Mouse (Mus musculus) neural tube, embryonic 15.5 days (tissue): ENCODE data around the gene Cradd. TPM values are rescaled to one million over a fixed set of nuclear protein-coding genes. Genes with fewer than 3 reads are reported as not detected.

ENCODE experiments used
- ATAC-seq: fragments of 200-750 bp; cut with Nextera tagmentation; 2 replicates; pipeline ENCODE4 v1.8.0; 2017; ENCODE audit warnings: mild to moderate bottlenecking, moderate TSS enrichment, moderate library complexity; ENCODE audit not compliant: low FRiP score
- H3K27ac ChIP-seq: fragments of 300-500 bp; sonication (generic); replicated peaks from 2 replicates; pipeline ENCODE4 v1.5.1; 2015; ENCODE audit warnings: mild to moderate bottlenecking, inconsistent platforms
- H3K27me3 ChIP-seq: fragments of 300-500 bp; sonication (generic); replicated peaks from 2 replicates; pipeline ENCODE4 v1.6.1; 2015; ENCODE audit warnings: inconsistent platforms
- H3K36me3 ChIP-seq: fragments of 300-500 bp; sonication (generic); 2 replicates; pipeline ENCODE4 v1.6.1; 2015; ENCODE audit warnings: inconsistent platforms
- H3K4me1 ChIP-seq: fragments of 300-500 bp; sonication (generic); 2 replicates; pipeline ENCODE4 v1.6.1; 2015; ENCODE audit warnings: inconsistent platforms
- H3K4me2 ChIP-seq: fragments of 300-500 bp; sonication (generic); 2 replicates; pipeline ENCODE4 v1.6.1; 2015; ENCODE audit warnings: inconsistent platforms, mild to moderate bottlenecking, moderate library complexity
- H3K4me3 ChIP-seq: fragments of 300-500 bp; sonication (generic); replicated peaks from 2 replicates; pipeline ENCODE4 v1.5.1; 2015; ENCODE audit warnings: mild to moderate bottlenecking, inconsistent platforms
- H3K9ac ChIP-seq: fragments of 300-500 bp; sonication (generic); replicated peaks from 2 replicates; pipeline ENCODE4 v1.6.1; 2015; ENCODE audit warnings: mild to moderate bottlenecking, inconsistent platforms
- H3K9me3 ChIP-seq: fragments of 300-500 bp; sonication (generic); replicated peaks from 2 replicates; pipeline ENCODE4 v1.6.1; 2016; ENCODE audit warnings: inconsistent platforms
- WGBS: fragments of 180-500 bp; shearing (Covaris S2); methylation state at CpG from one replicate; pipeline ENCODE4 v1.1.7; 2015; ENCODE audit warnings: mixed read lengths; 5-methylcytosine and 5-hydroxymethylcytosine counted together
- polyA plus RNA-seq: library from polyadenylated mRNA; unstranded; fragments of >200 nt; fragmentation: Nextera tagmentation; extraction: Ambion mirVana; gene quantifications from 2 replicates; pipeline ENCODE4 v1.2.1, GENCODE M21; 2015

The Cradd gene
- polyA plus RNA-seq, 1 experiment from 2014 or later, result 8.2 TPM

GRCm38 (mm10) chr10:95355678-95356268 is 31.8 kb upstream of the Cradd start:
- Histone ChIP-seq H3K4me1 (peaks cover 5% of the 10 kb centered on the region), H3K27ac (no peak overlapping the region)
- ATAC-seq, result no peak; the same call in 1 of the 2 replicates

GRCm38 (mm10) chr10:95354673-95355072 is 30.7 kb upstream of the Cradd start:
- H3K27me3 ChIP-seq, result no peaks in the 10 kb centered on the region
- no peaks in the 10 kb centered on the region for H3K9me3 ChIP-seq
- H3K4me2 ChIP-seq, result no peak overlapping the region
- no peak for ATAC-seq
- H3K9ac ChIP-seq, result no peak overlapping the region
- H3K4me1 ChIP-seq, result peaks cover 5% of the 10 kb centered on the region
- no peaks in the 10 kb centered on the region for H3K36me3 ChIP-seq
- no peak overlapping the region for H3K4me3 ChIP-seq
- H3K27ac ChIP-seq, result no peak overlapping the region

More at GRCm38 (mm10) chr10:95355678-95356268, 31.8 kb upstream of the Cradd start:
- no peaks in the 10 kb centered on the region for H3K9me3 ChIP-seq
- H3K4me2 ChIP-seq, result no peak overlapping the region
- H3K9ac ChIP-seq, result no peak overlapping the region
- WGBS, result 16% methylated on average over 6 of the region's 6 CpGs
- H3K36me3 ChIP-seq, result no peaks in the 10 kb centered on the region
- no peak overlapping the region for H3K4me3 ChIP-seq
- H3K27me3 ChIP-seq, result no peaks in the 10 kb centered on the region

- H3K9me3 ChIP-seq, result no peaks in the 10 kb centered on the region
- WGBS, result 69% methylated on average over 6 of the region's 6 CpGs
- no peak overlapping the region for H3K9ac ChIP-seq
- H3K27ac ChIP-seq, result no peak overlapping the region
- H3K4me3 ChIP-seq, result no peak overlapping the region
- H3K27me3 ChIP-seq, result no peaks in the 10 kb centered on the region
- ATAC-seq, result no peak
- peaks cover 5% of the 10 kb centered on the region for H3K4me1 ChIP-seq
- no peak overlapping the region for H3K4me2 ChIP-seq
- H3K36me3 ChIP-seq, result no peaks in the 10 kb centered on the region
These were observed 30.1 kb upstream of the Cradd start for GRCm38 (mm10) chr10:95354047-95354446.

GRCm38 (mm10) chr10:95348457-95348856 is 24.5 kb upstream of the Cradd start:
- H3K9ac ChIP-seq, result no peak overlapping the region
- no peaks in the 10 kb centered on the region for H3K4me1 ChIP-seq
- no peaks in the 10 kb centered on the region for H3K36me3 ChIP-seq
- no peak overlapping the region for H3K4me2 ChIP-seq
- no peak overlapping the region for H3K4me3 ChIP-seq
- H3K27ac ChIP-seq, result no peak overlapping the region
- 80% methylated on average over 3 of the region's 3 CpGs for WGBS
- H3K9me3 ChIP-seq, result no peaks in the 10 kb centered on the region
- no peaks in the 10 kb centered on the region for H3K27me3 ChIP-seq
- no peak for ATAC-seq

DNA sequence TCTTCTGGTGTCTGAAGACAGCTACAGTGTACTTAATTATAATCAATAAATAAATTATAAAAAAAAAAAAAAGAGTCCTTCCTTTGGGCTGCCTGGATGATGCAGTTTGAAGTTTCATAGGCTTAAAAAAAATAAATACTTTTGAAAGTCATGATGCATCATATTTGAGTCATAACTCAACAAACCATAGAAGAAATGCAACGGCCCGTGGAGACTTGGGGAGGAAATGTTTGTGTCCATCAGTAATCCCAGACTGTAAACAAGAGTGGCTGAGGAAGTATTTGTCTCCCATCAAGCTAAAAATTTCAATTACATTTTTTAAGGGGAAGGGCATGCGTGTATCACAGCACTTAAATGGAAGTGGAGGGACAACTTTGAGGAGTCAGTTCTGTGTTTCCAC is 23.8 kb upstream of the Cradd start:
- Histone ChIP-seq H3K27ac (no peak overlapping the region), H3K9me3 (no peaks in the 10 kb centered on the region), H3K36me3 (no peaks in the 10 kb centered on the region), H3K9ac (no peak overlapping the region), H3K27me3 (no peaks in the 10 kb centered on the region), H3K4me2 (no peak overlapping the region), H3K4me3 (no peak overlapping the region), H3K4me1 (no peaks in the 10 kb centered on the region)
- no peak for ATAC-seq
- 95% methylated on average over 3 of the region's 3 CpGs for WGBS

GRCm38 (mm10) chr10:95342833-95343590 is 19.1 kb upstream of the Cradd start:
- H3K4me1 ChIP-seq, result no peaks in the 10 kb centered on the region
- no peak overlapping the region for H3K4me2 ChIP-seq
- no peaks in the 10 kb centered on the region for H3K36me3 ChIP-seq
- WGBS, result 87% methylated on average over 10 of the region's 10 CpGs
- no peak overlapping the region for H3K27ac ChIP-seq
- no peaks in the 10 kb centered on the region for H3K27me3 ChIP-seq
- no peak overlapping the region for H3K4me3 ChIP-seq
- H3K9me3 ChIP-seq, result no peaks in the 10 kb centered on the region
- no peak for ATAC-seq
- no peak overlapping the region for H3K9ac ChIP-seq

DNA sequence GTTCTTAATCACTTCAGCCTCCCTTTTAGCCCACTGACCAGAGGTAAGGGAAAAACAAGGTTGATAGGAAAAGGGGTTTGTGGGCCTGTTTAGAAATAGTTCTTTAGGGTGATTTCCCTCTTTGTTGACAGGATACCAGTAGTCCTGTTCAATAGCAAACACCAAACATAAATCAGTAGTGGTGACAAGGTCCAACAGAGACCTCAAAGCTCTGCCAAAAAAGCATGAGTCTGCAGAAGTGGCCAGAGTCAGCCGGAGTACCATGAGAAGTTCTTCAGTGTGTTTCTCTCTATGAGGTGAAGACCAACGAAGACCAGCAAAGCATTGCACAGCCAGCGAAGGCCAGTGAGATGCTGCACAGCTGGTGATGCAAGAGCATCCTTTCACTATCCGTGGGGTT is 16.7 kb upstream of the Cradd start:
- H3K36me3 ChIP-seq, result no peaks in the 10 kb centered on the region
- no peak for ATAC-seq
- no peak overlapping the region for H3K4me2 ChIP-seq
- 85% methylated on average over 4 of the region's 4 CpGs for WGBS
- peaks cover 12% of the 10 kb centered on the region; the same call in 1 of the 2 replicates for H3K4me1 ChIP-seq
- no peaks in the 10 kb centered on the region for H3K9me3 ChIP-seq
- H3K4me3 ChIP-seq, result no peak overlapping the region
- H3K27me3 ChIP-seq, result no peaks in the 10 kb centered on the region
- H3K9ac ChIP-seq, result no peak overlapping the region
- no peak overlapping the region for H3K27ac ChIP-seq

- no peak overlapping the region for H3K27ac ChIP-seq
- WGBS, result 65% methylated on average over 5 of the region's 5 CpGs
These were observed 13.7 kb upstream of the Cradd start for GRCm38 (mm10) chr10:95337589-95337988.

DNA sequence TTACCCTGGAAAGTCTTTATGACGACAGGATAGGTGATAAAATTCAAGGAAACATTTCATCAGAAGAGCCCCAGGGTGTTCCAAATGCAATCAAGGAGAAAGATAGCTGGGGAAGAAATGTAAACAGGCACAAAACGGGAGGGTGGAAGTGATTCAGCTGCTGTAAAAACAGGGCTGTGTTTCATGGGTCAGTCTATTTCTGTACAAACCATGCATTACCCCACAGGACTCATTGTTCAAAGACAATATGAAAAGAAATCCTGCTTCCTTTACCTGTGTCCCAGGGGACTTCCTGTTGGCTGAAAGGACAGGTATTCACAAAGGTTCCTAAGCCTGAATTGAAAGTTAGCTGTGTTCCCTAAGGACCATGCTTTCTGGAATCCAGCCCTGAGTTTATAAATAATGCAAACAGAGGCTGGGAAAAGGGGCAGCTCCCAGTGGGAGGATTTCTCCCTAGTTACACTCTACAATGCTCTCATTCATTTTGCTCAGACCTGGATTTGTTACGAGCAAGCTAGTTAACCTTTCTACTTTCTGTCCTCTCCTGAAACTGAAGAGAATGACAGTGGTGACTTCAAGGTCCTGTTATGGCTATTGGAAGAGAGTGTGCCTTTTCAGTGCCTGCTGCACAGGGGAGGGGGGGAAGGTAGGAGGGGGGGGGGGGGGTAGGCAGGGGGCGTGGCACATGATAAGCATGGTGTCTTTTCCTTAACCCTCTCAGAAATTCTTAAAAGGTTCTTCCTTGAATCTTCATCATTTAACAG is 13.0 kb upstream of the Cradd start:
- Histone ChIP-seq H3K27me3 (no peaks in the 10 kb centered on the region), H3K27ac (no peak overlapping the region), H3K4me2 (0 out of 2 replicates have a peak overlapping the region, but pooled peaks have one; percentile 11), H3K9ac (no peak overlapping the region), H3K9me3 (no peaks in the 10 kb centered on the region), H3K36me3 (no peaks in the 10 kb centered on the region), H3K4me1 (peaks cover 12% of the 10 kb centered on the region; the same call in 1 of the 2 replicates), H3K4me3 (no peak overlapping the region)
- WGBS, result 25% methylated on average over 4 of the region's 4 CpGs
- 0 out of 2 replicates have a peak, but pooled peaks have one; percentile 45 for ATAC-seq

More at GRCm38 (mm10) chr10:95337589-95337988, 13.7 kb upstream of the Cradd start:
- Histone ChIP-seq H3K4me3 (no peak overlapping the region), H3K9me3 (no peaks in the 10 kb centered on the region), H3K27me3 (no peaks in the 10 kb centered on the region), H3K9ac (no peak overlapping the region), H3K4me2 (no peak overlapping the region), H3K4me1 (peaks cover 12% of the 10 kb centered on the region; the same call in 1 of the 2 replicates), H3K36me3 (no peaks in the 10 kb centered on the region)
- ATAC-seq, result no peak

DNA sequence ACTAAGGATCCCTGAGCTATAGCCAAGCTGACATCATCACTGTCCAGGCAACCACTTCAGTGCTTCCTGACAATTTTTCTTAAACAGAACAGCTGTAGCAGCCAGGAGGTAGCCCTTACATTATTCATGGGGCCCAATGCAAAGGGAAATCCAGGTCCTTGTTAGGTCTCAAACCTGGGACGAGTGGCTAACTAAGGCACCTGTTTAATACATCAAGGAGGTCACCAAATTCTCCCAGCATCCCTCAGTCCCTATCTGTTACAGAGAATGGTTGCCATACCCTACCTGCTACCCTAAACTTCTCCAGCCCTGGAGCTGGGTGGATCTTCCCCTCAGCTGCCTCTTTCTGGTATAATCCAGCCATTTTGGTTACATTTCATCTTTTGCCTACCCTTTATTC is 10.9 kb upstream of the Cradd start:
- no peak for ATAC-seq
- WGBS, result 69% methylated on average over 1 of the region's 1 CpGs
- Histone ChIP-seq H3K9me3 (no peaks in the 10 kb centered on the region), H3K4me3 (no peak overlapping the region), H3K27me3 (no peaks in the 10 kb centered on the region), H3K4me2 (no peak overlapping the region), H3K27ac (no peak overlapping the region), H3K4me1 (peaks cover 12% of the 10 kb centered on the region; the same call in 1 of the 2 replicates), H3K36me3 (no peaks in the 10 kb centered on the region), H3K9ac (no peak overlapping the region)

- Histone ChIP-seq H3K36me3 (no peaks in the 10 kb centered on the region), H3K9ac (no peak overlapping the region), H3K4me3 (no peak overlapping the region), H3K27me3 (no peaks in the 10 kb centered on the region), H3K4me1 (peaks cover 12% of the 10 kb centered on the region; the same call in 1 of the 2 replicates), H3K4me2 (no peak overlapping the region), H3K9me3 (no peaks in the 10 kb centered on the region), H3K27ac (no peak overlapping the region)
- no peak for ATAC-seq
- WGBS, result 92% methylated on average over 3 of the region's 3 CpGs
These were observed 8.7 kb upstream of the Cradd start for GRCm38 (mm10) chr10:95332596-95332995.
